Mouse (Mus musculus): ENCODE results near the gene Wdr70.

- no peak for TF ChIP-seq CTCF (IDR thresholded peaks at IDR 0.05; ENCODE audit: control insufficient read depth, insufficient read depth, insufficient read length)
- no peak for TF ChIP-seq USF1 (IDR thresholded peaks at IDR 0.05; ENCODE audit: low read depth)
- TF ChIP-seq MAX (IDR thresholded peaks at IDR 0.05), result no peak
- TF ChIP-seq FOSL1 (IDR thresholded peaks at IDR 0.05; ENCODE audit: insufficient read depth, low read length, poor library complexity, severe bottlenecking), result no peak
Observed at GRCm38 (mm10) chr15:8135606-8136005, 36.6 kb upstream of the Wdr70 start.
